Mouse (Mus musculus): ENCODE measurements around the gene Ptprd. TPM values are rescaled to one million over a fixed set of nuclear protein-coding genes. Genes with fewer than 3 reads are reported as not detected.

Ptprd gene
- polyA plus RNA-seq, 1 experiment from 2014 or later, result 21.0 TPM

GRCm38 (mm10) chr4:75961865-75962264 lies 2249.9 kb downstream of the Ptprd start:
- no peak overlapping the region for H3K4me2 ChIP-seq (ENCODE audit: low read depth, severe bottlenecking)
- ATAC-seq (ENCODE audit: insufficient number of reproducible peaks, low FRiP score, low TSS enrichment, low read depth) (no peak), DNase-seq (ENCODE audit: low spot score) (no peak)
- no peaks in the 10 kb centered on the region for H3K9me3 ChIP-seq (ENCODE audit: control insufficient read depth, low read length)
- H3K4me3 ChIP-seq (ENCODE audit: low read depth, low read length), result no peak overlapping the region
- no peak overlapping the region for H3K27ac ChIP-seq (replicated peaks; ENCODE audit: low read depth, low read length)
- H3K9ac ChIP-seq (ENCODE audit: low read length), result no peak overlapping the region
- no peaks in the 10 kb centered on the region for H3K36me3 ChIP-seq (ENCODE audit: control insufficient read depth, insufficient read depth, low read length)
- H3K27me3 ChIP-seq (ENCODE audit: control insufficient read depth, insufficient read depth, low read length), result no peaks in the 10 kb centered on the region
- no peaks in the 10 kb centered on the region for H3K4me1 ChIP-seq (ENCODE audit: control insufficient read depth, insufficient read depth, low read length)
- WGBS, result 67% methylated on average over 2 of the region's 2 CpGs

GRCm38 (mm10) chr4:75953349-75954060 lies 2258.3 kb downstream of the Ptprd start:
- no peak overlapping the region for H3K27ac ChIP-seq (replicated peaks; ENCODE audit: low read depth, low read length)
- no peaks in the 10 kb centered on the region for H3K4me1 ChIP-seq (ENCODE audit: control insufficient read depth, insufficient read depth, low read length)
- 62% methylated on average over 6 of the region's 6 CpGs for WGBS
- no peak for ATAC-seq (ENCODE audit: insufficient number of reproducible peaks, low FRiP score, low TSS enrichment, low read depth)
- H3K9ac ChIP-seq (ENCODE audit: low read length), result no peak overlapping the region
- DNase-seq (ENCODE audit: low spot score), result no peak
- no peak overlapping the region for H3K4me2 ChIP-seq (ENCODE audit: low read depth, severe bottlenecking)
- H3K36me3 ChIP-seq (ENCODE audit: control insufficient read depth, insufficient read depth, low read length), result no peaks in the 10 kb centered on the region
- H3K9me3 ChIP-seq (ENCODE audit: control insufficient read depth, low read length), result no peaks in the 10 kb centered on the region
- H3K4me3 ChIP-seq (ENCODE audit: low read depth, low read length), result no peak overlapping the region
- H3K27me3 ChIP-seq (ENCODE audit: control insufficient read depth, insufficient read depth, low read length), result no peaks in the 10 kb centered on the region

GRCm38 (mm10) chr4:75950582-75950981 lies 2261.2 kb downstream of the Ptprd start:
- Histone ChIP-seq H3K27me3 (ENCODE audit: control insufficient read depth, insufficient read depth, low read length) (no peaks in the 10 kb centered on the region), H3K27ac (replicated peaks; ENCODE audit: low read depth, low read length) (no peak overlapping the region), H3K4me3 (ENCODE audit: low read depth, low read length) (no peak overlapping the region), H3K4me2 (ENCODE audit: low read depth, severe bottlenecking) (no peak overlapping the region), H3K36me3 (ENCODE audit: control insufficient read depth, insufficient read depth, low read length) (no peaks in the 10 kb centered on the region), H3K4me1 (ENCODE audit: control insufficient read depth, insufficient read depth, low read length) (no peaks in the 10 kb centered on the region), H3K9ac (ENCODE audit: low read length) (no peak overlapping the region), H3K9me3 (ENCODE audit: control insufficient read depth, low read length) (no peaks in the 10 kb centered on the region)
- DNase-seq (ENCODE audit: low spot score) (no peak), ATAC-seq (ENCODE audit: insufficient number of reproducible peaks, low FRiP score, low TSS enrichment, low read depth) (no peak)
- WGBS, result 72% methylated on average over 4 of the region's 4 CpGs

GRCm38 (mm10) chr4:75894871-75895270 lies 2316.9 kb downstream of the Ptprd start:
- H3K27ac ChIP-seq (replicated peaks; ENCODE audit: low read depth, low read length), result no peak overlapping the region
- no peak for ATAC-seq (ENCODE audit: insufficient number of reproducible peaks, low FRiP score, low TSS enrichment, low read depth)
- H3K36me3 ChIP-seq (ENCODE audit: control insufficient read depth, insufficient read depth, low read length), result no peaks in the 10 kb centered on the region
- no peaks in the 10 kb centered on the region for H3K9me3 ChIP-seq (ENCODE audit: control insufficient read depth, low read length)
- no peak overlapping the region for H3K4me3 ChIP-seq (ENCODE audit: low read depth, low read length)
- no peaks in the 10 kb centered on the region for H3K4me1 ChIP-seq (ENCODE audit: control insufficient read depth, insufficient read depth, low read length)
- H3K4me2 ChIP-seq (ENCODE audit: low read depth, severe bottlenecking), result no peak overlapping the region
- WGBS, result 50% methylated on average over 4 of the region's 4 CpGs
- no peak for DNase-seq (ENCODE audit: low spot score)
- H3K9ac ChIP-seq (ENCODE audit: low read length), result no peak overlapping the region
- H3K27me3 ChIP-seq (ENCODE audit: control insufficient read depth, insufficient read depth, low read length), result no peaks in the 10 kb centered on the region

Small RNAs within 50 kb of the gene (microRNA-seq; reads per million reads assigned to microRNA genes)
- gene Gm23159, result not detected
